Mouse (Mus musculus): ENCODE measurements around the gene Ccdc152. TPM values are rescaled to one million over a fixed set of nuclear protein-coding genes. Genes with fewer than 3 reads are reported as not detected.
A peak's percentile ranks its signal among the peaks of the same experiment; 100 is the strongest.

Gene Ccdc152
- total and polyA plus RNA-seq, 2 experiments: 5.3 to 12.5 TPM

- H3K4me3 ChIP-seq (ENCODE audit: insufficient read depth, low read depth, low read length): peak overlapping the region; percentile 42
- peak; percentile 57 for DNase-seq (ENCODE audit: extremely low read depth, low read depth, low spot score)
- H3K79me2 ChIP-seq (ENCODE audit: control insufficient read depth, insufficient read depth, low read length): peaks cover 7% of the 10 kb centered on the region; the same call in 1 of the 2 replicates
- no peaks in the 10 kb centered on the region for H3K27me3 ChIP-seq (ENCODE audit: control insufficient read depth, insufficient read depth, low read length)
- TF ChIP-seq CTCF (IDR thresholded peaks at IDR 0.05; ENCODE audit: low read depth, low read length) (peak; percentile 33; the same call in 1 of the 2 replicates), POLR2A (IDR thresholded peaks at IDR 0.05; ENCODE audit: extremely low read depth, insufficient read depth, low read length) (no peak)
- peaks cover 69% of the 10 kb centered on the region for H3K36me3 ChIP-seq (ENCODE audit: control insufficient read depth, insufficient read depth, low read length)
- H3K9ac ChIP-seq (ENCODE audit: low read depth, low read length): 0 out of 2 replicates have a peak overlapping the region, but pooled peaks have one; percentile 45
- H3K27ac ChIP-seq (replicated peaks; ENCODE audit: insufficient read depth, low read depth, low read length): peak overlapping the region; percentile 56; the same call in 1 of the 2 replicates
- WGBS: 15% methylated on average over 2 of the region's 2 CpGs
- peaks cover 5% of the 10 kb centered on the region for H3K4me1 ChIP-seq (ENCODE audit: control insufficient read depth, insufficient read depth, low read length)
These were observed 25.9 kb downstream of the Ccdc152 start for GRCm38 (mm10) chr15:3277391-3277790.

GRCm38 (mm10) chr15:3273191-3273590 lies 30.1 kb downstream of the Ccdc152 start:
- TF ChIP-seq CTCF (IDR thresholded peaks at IDR 0.05; ENCODE audit: low read depth, low read length): no peak
- no peak for TF ChIP-seq POLR2A (IDR thresholded peaks at IDR 0.05; ENCODE audit: extremely low read depth, insufficient read depth, low read length)
- WGBS: 9% methylated on average over 1 of the region's 1 CpGs
- Histone ChIP-seq H3K4me1 (ENCODE audit: control insufficient read depth, insufficient read depth, low read length) (peaks cover 15% of the 10 kb centered on the region), H3K4me3 (ENCODE audit: insufficient read depth, low read depth, low read length) (peak overlapping the region; percentile 66), H3K9ac (ENCODE audit: low read depth, low read length) (peak overlapping the region; percentile 74), H3K27me3 (ENCODE audit: control insufficient read depth, insufficient read depth, low read length) (no peaks in the 10 kb centered on the region), H3K79me2 (ENCODE audit: control insufficient read depth, insufficient read depth, low read length) (peaks cover 17% of the 10 kb centered on the region; the same call in 1 of the 2 replicates), H3K27ac (replicated peaks; ENCODE audit: insufficient read depth, low read depth, low read length) (peak overlapping the region; percentile 56), H3K36me3 (ENCODE audit: control insufficient read depth, insufficient read depth, low read length) (peaks cover 51% of the 10 kb centered on the region)
- DNase-seq (ENCODE audit: extremely low read depth, low read depth, low spot score): peak; percentile 63

DNA sequence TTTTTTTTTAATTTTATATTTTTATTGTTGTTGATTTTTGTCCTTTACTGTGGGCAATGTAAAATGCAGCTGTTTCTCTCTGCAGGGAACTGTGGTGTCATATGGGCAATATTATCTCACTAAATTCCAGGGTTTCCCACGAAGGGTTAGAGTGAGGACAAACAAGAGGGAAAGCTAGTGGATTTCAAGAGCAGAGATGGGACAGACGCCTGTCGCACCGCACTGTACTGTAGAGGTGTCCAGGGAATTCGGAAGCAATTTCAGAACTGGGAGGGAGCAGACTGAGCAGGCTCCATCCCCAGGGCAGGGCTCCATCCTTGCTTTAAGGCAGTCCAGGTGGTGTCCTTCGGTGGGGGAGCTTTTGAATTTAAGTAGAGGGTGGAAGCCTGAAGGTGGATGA lies 32.1 kb downstream of the Ccdc152 start:
- H3K4me1 ChIP-seq (ENCODE audit: control insufficient read depth, insufficient read depth, low read length): peaks cover 13% of the 10 kb centered on the region
- under 1% methylated on average over 6 of the region's 6 CpGs for WGBS
- TF ChIP-seq CTCF (IDR thresholded peaks at IDR 0.05; ENCODE audit: low read depth, low read length) (no peak), POLR2A (IDR thresholded peaks at IDR 0.05; ENCODE audit: extremely low read depth, insufficient read depth, low read length) (peak; percentile 61; the same call in 1 of the 2 replicates)
- peaks cover 17% of the 10 kb centered on the region; the same call in 1 of the 2 replicates for H3K79me2 ChIP-seq (ENCODE audit: control insufficient read depth, insufficient read depth, low read length)
- peak overlapping the region; percentile 89 for H3K9ac ChIP-seq (ENCODE audit: low read depth, low read length)
- H3K27ac ChIP-seq (replicated peaks; ENCODE audit: insufficient read depth, low read depth, low read length): peak overlapping the region; percentile 93
- no peak for DNase-seq (ENCODE audit: extremely low read depth, low read depth, low spot score)
- H3K27me3 ChIP-seq (ENCODE audit: control insufficient read depth, insufficient read depth, low read length): no peaks in the 10 kb centered on the region
- H3K36me3 ChIP-seq (ENCODE audit: control insufficient read depth, insufficient read depth, low read length): peaks cover 37% of the 10 kb centered on the region
- peak overlapping the region; percentile 66 for H3K4me3 ChIP-seq (ENCODE audit: insufficient read depth, low read depth, low read length)

DNA sequence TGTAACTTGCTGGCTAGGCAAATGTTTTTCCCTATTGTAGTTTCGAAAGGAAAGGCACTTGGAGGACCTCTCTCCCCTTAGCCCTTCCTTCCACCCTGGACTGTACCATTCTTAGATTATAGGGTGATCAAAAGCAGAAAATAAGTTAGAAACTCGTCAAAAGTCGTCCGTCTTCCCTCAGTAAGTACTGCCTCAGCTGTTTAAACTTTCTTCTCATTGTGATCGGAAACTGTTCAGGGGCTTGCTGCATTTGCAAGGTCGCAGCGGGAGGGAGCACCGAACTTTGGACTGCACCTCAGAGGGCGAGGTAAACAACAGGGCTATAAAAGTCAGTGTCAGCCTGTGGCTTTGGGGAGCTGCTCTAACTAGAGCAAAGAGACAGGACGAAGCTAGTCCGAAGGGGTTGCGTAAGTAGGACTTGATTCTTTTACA lies 32.7 kb downstream of the Ccdc152 start:
- DNase-seq (ENCODE audit: extremely low read depth, low read depth, low spot score): peak; percentile 99
- no peak for TF ChIP-seq CTCF (IDR thresholded peaks at IDR 0.05; ENCODE audit: low read depth, low read length)
- peak; percentile 97; the same call in 1 of the 2 replicates for TF ChIP-seq POLR2A (IDR thresholded peaks at IDR 0.05; ENCODE audit: extremely low read depth, insufficient read depth, low read length)
- Histone ChIP-seq H3K27me3 (ENCODE audit: control insufficient read depth, insufficient read depth, low read length) (no peaks in the 10 kb centered on the region), H3K79me2 (ENCODE audit: control insufficient read depth, insufficient read depth, low read length) (peaks cover 17% of the 10 kb centered on the region; the same call in 1 of the 2 replicates), H3K36me3 (ENCODE audit: control insufficient read depth, insufficient read depth, low read length) (peaks cover 31% of the 10 kb centered on the region), H3K4me3 (ENCODE audit: insufficient read depth, low read depth, low read length) (peak overlapping the region; percentile 66), H3K27ac (replicated peaks; ENCODE audit: insufficient read depth, low read depth, low read length) (peak overlapping the region; percentile 77), H3K9ac (ENCODE audit: low read depth, low read length) (peak overlapping the region; percentile 44), H3K4me1 (ENCODE audit: control insufficient read depth, insufficient read depth, low read length) (peaks cover 15% of the 10 kb centered on the region)
- WGBS: 1% methylated on average over 12 of the region's 12 CpGs

GRCm38 (mm10) chr15:3269996-3270645 lies 33.2 kb downstream of the Ccdc152 start:
- 2% methylated on average over 6 of the region's 6 CpGs for WGBS
- Histone ChIP-seq H3K27ac (replicated peaks; ENCODE audit: insufficient read depth, low read depth, low read length) (peak overlapping the region; percentile 77), H3K27me3 (ENCODE audit: control insufficient read depth, insufficient read depth, low read length) (no peaks in the 10 kb centered on the region), H3K9ac (ENCODE audit: low read depth, low read length) (peak overlapping the region; percentile 67), H3K36me3 (ENCODE audit: control insufficient read depth, insufficient read depth, low read length) (peaks cover 27% of the 10 kb centered on the region), H3K4me1 (ENCODE audit: control insufficient read depth, insufficient read depth, low read length) (peaks cover 15% of the 10 kb centered on the region), H3K4me3 (ENCODE audit: insufficient read depth, low read depth, low read length) (peak overlapping the region; percentile 66), H3K79me2 (ENCODE audit: control insufficient read depth, insufficient read depth, low read length) (peaks cover 17% of the 10 kb centered on the region; the same call in 1 of the 2 replicates)
- peak; percentile 68 for DNase-seq (ENCODE audit: extremely low read depth, low read depth, low spot score)
- no peak for TF ChIP-seq POLR2A (IDR thresholded peaks at IDR 0.05; ENCODE audit: extremely low read depth, insufficient read depth, low read length)
- TF ChIP-seq CTCF (IDR thresholded peaks at IDR 0.05; ENCODE audit: low read depth, low read length): no peak

- H3K79me2 ChIP-seq (ENCODE audit: control insufficient read depth, insufficient read depth, low read length): peaks cover 17% of the 10 kb centered on the region; the same call in 1 of the 2 replicates
- no peak for DNase-seq (ENCODE audit: extremely low read depth, low read depth, low spot score)
- no peak overlapping the region for H3K9ac ChIP-seq (ENCODE audit: low read depth, low read length)
- H3K36me3 ChIP-seq (ENCODE audit: control insufficient read depth, insufficient read depth, low read length): peaks cover 21% of the 10 kb centered on the region
- no peak for TF ChIP-seq POLR2A (IDR thresholded peaks at IDR 0.05; ENCODE audit: extremely low read depth, insufficient read depth, low read length)
- TF ChIP-seq CTCF (IDR thresholded peaks at IDR 0.05; ENCODE audit: low read depth, low read length): no peak
- H3K4me3 ChIP-seq (ENCODE audit: insufficient read depth, low read depth, low read length): no peak overlapping the region
- 35% methylated on average over 4 of the region's 4 CpGs for WGBS
- H3K27ac ChIP-seq (replicated peaks; ENCODE audit: insufficient read depth, low read depth, low read length): peak overlapping the region; percentile 77
- H3K27me3 ChIP-seq (ENCODE audit: control insufficient read depth, insufficient read depth, low read length): no peaks in the 10 kb centered on the region
- H3K4me1 ChIP-seq (ENCODE audit: control insufficient read depth, insufficient read depth, low read length): peaks cover 15% of the 10 kb centered on the region
These were observed 33.8 kb downstream of the Ccdc152 start for GRCm38 (mm10) chr15:3269496-3269895.
